Mouse (Mus musculus): ENCODE measurements around the gene Akap17b.

Gene Akap17b

DNA sequence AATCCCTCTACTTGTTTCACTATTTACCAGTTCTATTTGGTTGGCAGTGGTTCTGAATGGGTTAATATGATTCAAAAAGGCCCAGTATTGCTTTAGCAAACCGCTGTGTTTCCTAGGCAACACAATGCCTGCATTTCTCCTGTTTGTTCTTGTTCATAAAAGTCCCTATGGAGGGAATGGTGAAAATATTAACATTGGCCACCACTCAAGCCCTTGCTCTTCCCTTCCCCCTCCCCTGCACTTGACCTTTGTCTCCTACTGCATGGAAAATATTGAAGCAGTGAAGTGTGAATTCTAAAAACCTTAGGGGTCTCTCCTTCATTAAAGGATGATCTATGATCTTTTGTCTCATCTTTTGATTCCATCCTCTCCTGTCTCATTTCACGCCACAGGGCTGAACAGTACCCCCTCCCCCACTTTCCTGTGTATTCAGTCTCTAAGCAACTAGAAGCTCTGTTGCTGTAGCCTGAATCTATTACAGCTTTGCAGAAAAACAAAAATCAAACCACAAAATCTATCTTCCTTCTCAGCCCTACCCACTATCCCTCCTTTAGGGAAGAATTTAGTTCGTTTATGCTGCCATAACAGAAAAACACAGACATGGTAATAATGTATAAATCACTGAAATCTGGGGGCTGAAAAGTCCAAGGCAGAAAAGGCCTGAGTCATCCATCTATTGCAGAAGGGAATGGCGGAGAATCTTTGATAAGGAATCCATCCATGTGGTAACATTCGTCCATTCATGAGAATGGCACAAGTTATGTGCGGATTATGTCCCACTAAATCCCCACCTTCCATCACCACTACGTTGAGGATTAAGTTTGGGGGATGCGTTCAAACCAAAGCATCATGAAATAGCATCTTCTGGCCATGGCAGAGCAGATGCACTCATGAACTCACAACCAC lies 57.6 kb downstream of the Akap17b start:
- DNase-seq (ENCODE audit: low spot score in 2 of 2), result no peak

DNA sequence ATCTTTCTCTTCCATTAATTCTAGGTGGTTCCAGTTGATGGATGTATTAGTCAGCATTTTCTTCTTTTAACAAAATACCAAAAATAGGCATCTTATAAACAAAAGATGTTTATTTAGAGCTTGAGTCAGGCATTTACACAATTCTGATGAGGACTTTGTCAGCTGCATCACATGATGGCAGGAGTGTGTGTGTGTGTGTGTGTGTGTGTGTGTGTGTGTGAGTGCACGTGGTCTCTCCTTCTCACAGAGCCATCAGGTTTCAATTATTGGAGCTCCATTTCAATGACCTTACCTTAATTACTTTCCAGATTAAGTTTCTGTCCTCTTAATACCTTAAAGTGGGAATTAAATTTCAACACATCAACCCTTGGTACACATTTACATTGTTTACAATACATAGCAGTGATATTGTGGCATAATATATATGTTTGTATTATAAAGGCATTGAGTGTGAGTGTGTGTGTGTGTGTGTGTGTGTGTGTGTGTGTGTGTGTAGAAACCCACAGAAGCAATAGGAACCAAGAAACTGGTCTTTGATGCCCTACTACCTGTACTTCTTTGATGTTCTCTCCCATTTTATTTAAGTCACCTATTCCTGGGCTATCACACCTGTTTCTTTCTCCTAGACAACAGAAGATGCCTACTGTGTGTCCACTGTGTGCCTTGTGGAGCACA lies 58.4 kb downstream of the Akap17b start:
- no peak for DNase-seq (ENCODE audit: low spot score in 2 of 2)

- no peak for DNase-seq (ENCODE audit: low spot score in 2 of 2)
These were observed 83.1 kb downstream of the Akap17b start for GRCm38 (mm10) chrX:36562079-36562478.

DNA sequence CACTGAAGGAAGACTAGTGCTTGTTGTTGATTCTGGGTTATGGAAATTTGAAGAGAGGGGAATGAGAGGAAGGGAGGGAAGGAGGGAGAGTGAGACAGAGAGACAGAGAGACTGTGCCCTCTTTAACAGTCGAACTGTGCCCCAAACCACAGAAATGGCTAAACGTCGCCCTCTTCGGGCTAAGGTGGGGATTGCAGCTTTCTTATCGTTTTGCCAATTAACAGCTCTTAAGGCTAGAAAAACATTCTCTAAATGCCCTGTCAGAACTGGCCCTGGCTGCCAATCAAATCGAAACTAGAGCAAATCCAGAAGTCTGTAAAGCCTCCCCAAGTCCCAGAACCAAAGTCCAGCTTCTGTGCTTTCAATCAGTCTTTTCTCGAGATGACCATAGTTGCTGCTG lies 83.5 kb downstream of the Akap17b start:
- DNase-seq (ENCODE audit: low spot score in 2 of 2), result peak; percentile 19 to 56

DNA sequence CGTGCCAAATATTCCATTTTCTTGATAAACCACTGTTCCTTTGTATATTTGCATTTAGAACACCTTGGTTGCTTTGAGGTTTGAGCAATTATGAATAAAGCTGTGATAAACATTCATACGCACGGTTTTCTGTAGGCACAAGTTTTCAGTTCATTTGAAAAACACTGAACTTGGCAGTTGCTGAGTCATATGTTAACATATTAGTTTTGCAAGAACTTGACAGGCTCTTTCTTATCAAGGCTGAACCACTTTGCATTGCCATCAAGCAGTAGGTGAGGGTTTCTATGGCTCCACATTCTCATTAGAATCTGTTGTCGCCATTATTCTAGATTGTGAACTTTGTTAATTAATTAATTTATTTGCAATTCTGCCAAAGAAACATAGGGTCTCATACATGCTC lies 85.0 kb downstream of the Akap17b start:
- no peak for DNase-seq (ENCODE audit: low spot score in 2 of 2)
